Mouse (Mus musculus) stomach, embryonic 14.5 days (tissue): Measurements from ENCODE around the gene Fthl17f. TPM values are rescaled to one million over a fixed set of nuclear protein-coding genes. Genes with fewer than 3 reads are reported as not detected.

Source experiments
- ATAC-seq: fragments of 200-750 bp; cut with Nextera tagmentation; 2 replicates; pipeline ENCODE4 v1.8.0; 2017; ENCODE audit warnings: low read depth, moderate TSS enrichment; ENCODE audit not compliant: insufficient number of reproducible peaks, insufficient read depth, low FRiP score
- H3K27ac ChIP-seq: fragments of 300-500 bp; sonication (generic); 2 replicates; pipeline ENCODE4 v1.5.1; 2014; ENCODE audit warnings: mild to moderate bottlenecking, low read length, moderate library complexity, mixed read lengths
- H3K27me3 ChIP-seq: fragments of 300-500 bp; sonication (generic); 2 replicates; pipeline ENCODE4 v1.6.1; 2014; ENCODE audit warnings: low read length, control low read depth, mixed read lengths; ENCODE audit not compliant: control insufficient read depth, insufficient read depth
- H3K36me3 ChIP-seq: fragments of 300-500 bp; sonication (generic); 2 replicates; pipeline ENCODE4 v1.6.1; 2014; ENCODE audit warnings: mild to moderate bottlenecking, control low read depth, low read length, moderate library complexity, mixed read lengths; ENCODE audit not compliant: control insufficient read depth, insufficient read depth
- H3K4me1 ChIP-seq: fragments of 300-500 bp; sonication (generic); 2 replicates; pipeline ENCODE4 v1.6.1; 2014; ENCODE audit warnings: low read length, control low read depth, mixed read lengths; ENCODE audit not compliant: control insufficient read depth, insufficient read depth
- H3K4me2 ChIP-seq: fragments of 300-500 bp; sonication (generic); replicated peaks from 2 replicates; pipeline ENCODE4 v1.6.1; 2014; ENCODE audit warnings: low read depth, low read length, control low read depth
- H3K4me3 ChIP-seq: fragments of 300-500 bp; sonication (generic); 2 replicates; pipeline ENCODE4 v1.5.1; 2014; ENCODE audit warnings: low read depth, low read length, control low read depth
- H3K9ac ChIP-seq: fragments of 300-500 bp; sonication (generic); replicated peaks from 2 replicates; pipeline ENCODE4 v1.6.1; 2014; ENCODE audit warnings: low read depth, mild to moderate bottlenecking, control low read depth, low read length, moderate library complexity, mixed read lengths
- H3K9me3 ChIP-seq: fragments of 300-500 bp; sonication (generic); 2 replicates; pipeline ENCODE4 v1.6.1; 2016; ENCODE audit warnings: low read depth, low read length, control low read depth; ENCODE audit not compliant: control insufficient read depth
- WGBS: fragments of 180-500 bp; shearing (Covaris S2); extraction: QIAGEN DNeasy Blood & Tissue Kit; methylation state at CpG from one replicate; pipeline ENCODE4 v1.1.7; 2014; 5-methylcytosine and 5-hydroxymethylcytosine counted together
- polyA plus RNA-seq: library from polyadenylated mRNA; unstranded; fragments of >200 nt; fragmentation: Nextera tagmentation; extraction: Ambion mirVana; gene quantifications from 2 replicates; pipeline ENCODE4 v1.2.1, GENCODE M21; 2014

Gene Fthl17f
- polyA plus RNA-seq, 1 experiment from 2014 or later = not detected

DNA sequence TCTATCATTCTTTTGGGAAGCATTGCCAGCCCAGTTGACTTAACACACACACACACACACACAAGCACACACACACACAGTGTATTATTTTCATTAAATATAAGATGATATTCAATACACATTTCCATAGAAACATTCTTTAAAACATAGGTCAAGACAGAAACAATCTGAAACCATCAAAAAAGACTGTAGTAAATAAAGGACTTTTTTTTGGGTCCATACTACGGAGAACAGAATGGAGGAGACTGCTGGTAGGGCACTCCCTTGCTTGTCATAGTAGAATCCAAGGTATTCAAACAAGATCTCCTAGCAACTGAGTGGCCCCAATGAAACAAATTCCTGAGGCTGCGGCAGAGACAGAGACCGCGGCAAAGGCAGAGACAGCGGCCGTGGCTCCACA is 41.4 kb downstream of the Fthl17f start, which contains the start of gene 4930402K13Rik:
TSS of gene 4930402K13Rik (plus strand) at position 301 of the 400 bp plus-strand sequence.
- Histone ChIP-seq H3K4me1 (no peaks in the 10 kb centered on the region), H3K27ac (no peak within 1 kb of the TSS), H3K4me2 (no peak within 1 kb of the TSS), H3K9me3 (no peaks in the 10 kb centered on the region), H3K36me3 (no peaks in the 10 kb centered on the region), H3K27me3 (no peaks in the 10 kb centered on the region), H3K4me3 (no peak within 1 kb of the TSS), H3K9ac (no peak within 1 kb of the TSS)
- WGBS = 89% methylated on average over 6 of the region's 6 CpGs
- no peak for ATAC-seq

DNA sequence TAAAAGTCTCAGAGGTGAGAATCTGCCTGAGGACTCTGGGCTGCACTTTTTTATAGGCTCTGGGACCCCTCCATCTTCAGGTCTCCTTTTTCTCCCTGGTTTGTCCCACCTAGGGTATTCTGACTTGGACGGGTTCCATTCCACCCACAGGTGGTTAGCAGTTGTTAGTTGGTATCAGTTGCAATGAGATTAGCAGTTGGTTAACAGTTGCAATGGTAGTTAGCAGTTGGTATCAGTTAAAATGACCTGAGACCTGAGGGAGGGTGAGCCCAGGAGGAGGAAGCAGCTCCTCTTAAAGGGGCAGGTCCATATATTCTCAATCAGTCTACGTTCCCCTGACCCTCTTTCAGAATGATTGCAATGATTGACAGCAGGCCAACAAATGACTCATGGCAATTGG is 47.6 kb downstream of the Fthl17f start:
- Histone ChIP-seq H3K4me1 (no peaks in the 10 kb centered on the region), H3K9me3 (no peaks in the 10 kb centered on the region), H3K9ac (no peak overlapping the region), H3K4me2 (no peak overlapping the region), H3K4me3 (no peak overlapping the region), H3K36me3 (no peaks in the 10 kb centered on the region), H3K27ac (no peak overlapping the region), H3K27me3 (no peaks in the 10 kb centered on the region)
- ATAC-seq = no peak
- WGBS = 67% methylated on average over 2 of the region's 2 CpGs

Other genes with a start within 250 kb of the Fthl17f start
- not detected in 2 replicates for gene Gm6592, start 219.0 kb upstream of the Fthl17f start, polyA plus RNA-seq
- not detected in 2 replicates for gene Gm5751, start 188.8 kb upstream of the Fthl17f start, polyA plus RNA-seq
- 5.6 and 6.3 TPM in 2 replicates for gene B630019K06Rik, start 170.6 kb upstream of the Fthl17f start, polyA plus RNA-seq
- gene Fthl17b, start 100.0 kb upstream of the Fthl17f start, polyA plus RNA-seq = not detected in 2 replicates
- not detected in 2 replicates for gene Fthl17c, start 86.5 kb upstream of the Fthl17f start, polyA plus RNA-seq
- not detected in 2 replicates for gene Fthl17d, start 76.3 kb upstream of the Fthl17f start, polyA plus RNA-seq
- gene Fthl17e, start 29.5 kb upstream of the Fthl17f start, polyA plus RNA-seq = not detected in 2 replicates
- not detected in 2 replicates for gene 4930402K13Rik, start 41.5 kb downstream of the Fthl17f start, polyA plus RNA-seq
- 1.8 and 1.9 TPM in 2 replicates for gene Lancl3, start 136.9 kb downstream of the Fthl17f start, polyA plus RNA-seq
- gene Gm14862, start 193.9 kb downstream of the Fthl17f start, polyA plus RNA-seq = not detected in 2 replicates
- 4.1 and 5.0 TPM in 2 replicates for gene Xk, start 209.7 kb downstream of the Fthl17f start, polyA plus RNA-seq
- gene H2al1m, start 220.7 kb downstream of the Fthl17f start, polyA plus RNA-seq = 1.1 TPM in 1 of 2 replicates, not detected in the other